Mouse (Mus musculus): Measurements from ENCODE around the gene Tbc1d22a. TPM values are rescaled to one million over a fixed set of nuclear protein-coding genes. Genes with fewer than 3 reads are reported as not detected.

Gene Tbc1d22a
- polyA plus RNA-seq, 1 experiment: 16.3 TPM

- no peak overlapping the region for H3K4me3 ChIP-seq (replicated peaks; ENCODE audit: control insufficient read depth, low read depth, low read length)
- TF ChIP-seq CTCF (IDR thresholded peaks at IDR 0.05; ENCODE audit: control insufficient read depth, insufficient read depth, low read length): no peak
- TF ChIP-seq POLR2A (IDR thresholded peaks at IDR 0.05; ENCODE audit: borderline replicate concordance, control insufficient read depth, low read depth, low read length): no peak
- 84% methylated on average over 5 of the region's 5 CpGs for WGBS
- peaks cover 7% of the 10 kb centered on the region; the same call in 1 of the 2 replicates for H3K4me1 ChIP-seq (ENCODE audit: control insufficient read depth, insufficient read depth, low read length)
- H3K27ac ChIP-seq (ENCODE audit: control insufficient read depth, insufficient read depth, low read depth, low read length, poor library complexity): no peak overlapping the region
Measured at GRCm38 (mm10) chr15:86256201-86256600, 41.9 kb downstream of the Tbc1d22a start.

- WGBS: 65% methylated on average over 4 of the region's 4 CpGs
- H3K4me1 ChIP-seq (ENCODE audit: control insufficient read depth, insufficient read depth, low read length): peaks cover 5% of the 10 kb centered on the region; the same call in 1 of the 2 replicates
- H3K27ac ChIP-seq (ENCODE audit: control insufficient read depth, insufficient read depth, low read depth, low read length, poor library complexity): no peak overlapping the region
- TF ChIP-seq CTCF (IDR thresholded peaks at IDR 0.05; ENCODE audit: control insufficient read depth, insufficient read depth, low read length) (no peak), POLR2A (IDR thresholded peaks at IDR 0.05; ENCODE audit: borderline replicate concordance, control insufficient read depth, low read depth, low read length) (no peak)
- H3K4me3 ChIP-seq (replicated peaks; ENCODE audit: control insufficient read depth, low read depth, low read length): no peak overlapping the region
Measured at GRCm38 (mm10) chr15:86256728-86257179, 42.5 kb downstream of the Tbc1d22a start.

DNA sequence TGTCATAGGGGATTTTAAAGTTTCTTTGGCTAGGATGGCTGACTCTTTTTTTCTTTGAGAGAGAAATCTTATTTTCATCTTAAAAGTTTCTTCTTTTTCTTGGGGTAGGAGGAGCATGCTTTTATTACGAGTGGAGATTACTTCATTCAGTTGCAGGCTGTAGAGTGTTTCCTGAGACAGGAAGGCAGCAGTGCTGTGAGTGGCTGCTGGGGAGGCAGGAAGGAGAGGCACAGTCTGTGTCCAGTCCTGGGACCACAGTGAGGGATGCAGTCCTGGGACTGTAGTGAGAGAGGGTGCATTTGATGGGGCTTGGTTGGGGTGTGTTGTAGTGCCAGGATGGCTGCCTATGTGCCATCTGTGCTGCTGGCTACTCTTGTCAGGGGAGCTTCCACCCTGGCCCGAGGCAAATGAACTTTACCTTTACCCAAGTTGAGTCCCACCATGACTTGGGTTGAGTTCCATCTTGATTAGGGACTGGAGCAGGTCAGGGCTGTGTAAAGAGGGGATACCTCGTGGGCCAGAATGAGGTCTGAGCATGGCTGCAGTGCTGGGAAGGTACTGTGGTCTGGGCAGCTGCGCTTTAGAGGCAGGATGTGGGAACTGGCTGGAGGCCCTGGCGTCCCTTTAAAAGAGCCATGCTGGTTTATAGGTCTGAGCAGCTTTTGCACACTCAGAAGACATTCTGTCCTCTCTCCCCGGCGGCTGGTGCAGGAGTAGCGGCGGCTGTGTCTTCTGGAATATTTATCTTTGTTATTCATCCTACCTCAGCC is 43.8 kb downstream of the Tbc1d22a start:
- Histone ChIP-seq H3K4me3 (replicated peaks; ENCODE audit: control insufficient read depth, low read depth, low read length) (no peak overlapping the region), H3K27ac (ENCODE audit: control insufficient read depth, insufficient read depth, low read depth, low read length, poor library complexity) (0 out of 2 replicates have a peak overlapping the region, but pooled peaks have one; percentile 2), H3K4me1 (ENCODE audit: control insufficient read depth, insufficient read depth, low read length) (peaks cover 4% of the 10 kb centered on the region; the same call in 1 of the 2 replicates)
- TF ChIP-seq POLR2A (IDR thresholded peaks at IDR 0.05; ENCODE audit: borderline replicate concordance, control insufficient read depth, low read depth, low read length) (no peak), CTCF (IDR thresholded peaks at IDR 0.05; ENCODE audit: control insufficient read depth, insufficient read depth, low read length) (no peak)
- 13% methylated on average over 9 of the region's 9 CpGs for WGBS

- H3K4me3 ChIP-seq (replicated peaks; ENCODE audit: control insufficient read depth, low read depth, low read length): no peak overlapping the region
- TF ChIP-seq CTCF (IDR thresholded peaks at IDR 0.05; ENCODE audit: control insufficient read depth, insufficient read depth, low read length): no peak
- no peak for TF ChIP-seq POLR2A (IDR thresholded peaks at IDR 0.05; ENCODE audit: borderline replicate concordance, control insufficient read depth, low read depth, low read length)
- peaks cover 4% of the 10 kb centered on the region; the same call in 1 of the 2 replicates for H3K4me1 ChIP-seq (ENCODE audit: control insufficient read depth, insufficient read depth, low read length)
- WGBS: 76% methylated on average over 4 of the region's 4 CpGs
- no peak overlapping the region for H3K27ac ChIP-seq (ENCODE audit: control insufficient read depth, insufficient read depth, low read depth, low read length, poor library complexity)
Measured at GRCm38 (mm10) chr15:86259233-86259632, 45.0 kb downstream of the Tbc1d22a start.

DNA sequence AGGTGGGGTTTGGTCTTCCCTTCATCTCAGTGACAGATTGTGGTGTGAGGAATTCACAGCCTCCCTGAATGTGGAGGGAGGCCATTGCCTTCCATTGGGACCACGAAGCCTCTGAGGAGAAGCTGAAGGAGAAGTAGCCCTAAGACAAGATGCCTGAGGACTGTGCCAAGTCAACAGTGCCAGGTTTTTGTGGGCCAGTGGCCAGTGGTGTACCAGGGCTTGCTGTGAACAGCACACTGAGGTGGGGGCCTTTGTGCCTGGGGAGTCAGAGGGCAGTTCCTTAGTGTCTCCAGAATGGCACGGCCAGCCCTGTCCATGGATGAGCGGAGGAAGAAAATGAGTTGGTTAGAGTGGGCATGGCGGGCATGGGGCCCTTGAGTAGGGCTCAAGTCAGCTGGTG is 45.9 kb downstream of the Tbc1d22a start:
- Histone ChIP-seq H3K27ac (ENCODE audit: control insufficient read depth, insufficient read depth, low read depth, low read length, poor library complexity) (no peak overlapping the region), H3K4me3 (replicated peaks; ENCODE audit: control insufficient read depth, low read depth, low read length) (no peak overlapping the region), H3K4me1 (ENCODE audit: control insufficient read depth, insufficient read depth, low read length) (peaks cover 4% of the 10 kb centered on the region; the same call in 1 of the 2 replicates)
- TF ChIP-seq POLR2A (IDR thresholded peaks at IDR 0.05; ENCODE audit: borderline replicate concordance, control insufficient read depth, low read depth, low read length) (no peak), CTCF (IDR thresholded peaks at IDR 0.05; ENCODE audit: control insufficient read depth, insufficient read depth, low read length) (no peak)
- 86% methylated on average over 4 of the region's 4 CpGs for WGBS

GRCm38 (mm10) chr15:86264389-86264788 is 50.1 kb downstream of the Tbc1d22a start:
- Histone ChIP-seq H3K27ac (ENCODE audit: control insufficient read depth, insufficient read depth, low read depth, low read length, poor library complexity) (no peak overlapping the region), H3K4me3 (replicated peaks; ENCODE audit: control insufficient read depth, low read depth, low read length) (no peak overlapping the region), H3K4me1 (ENCODE audit: control insufficient read depth, insufficient read depth, low read length) (peaks cover 4% of the 10 kb centered on the region)
- WGBS: 80% methylated on average over 3 of the region's 3 CpGs
- TF ChIP-seq POLR2A (IDR thresholded peaks at IDR 0.05; ENCODE audit: borderline replicate concordance, control insufficient read depth, low read depth, low read length): no peak
- TF ChIP-seq CTCF (IDR thresholded peaks at IDR 0.05; ENCODE audit: control insufficient read depth, insufficient read depth, low read length): no peak

- TF ChIP-seq POLR2A (IDR thresholded peaks at IDR 0.05; ENCODE audit: borderline replicate concordance, control insufficient read depth, low read depth, low read length) (no peak), CTCF (IDR thresholded peaks at IDR 0.05; ENCODE audit: control insufficient read depth, insufficient read depth, low read length) (no peak)
- Histone ChIP-seq H3K4me3 (replicated peaks; ENCODE audit: control insufficient read depth, low read depth, low read length) (no peak overlapping the region), H3K4me1 (ENCODE audit: control insufficient read depth, insufficient read depth, low read length) (peaks cover 4% of the 10 kb centered on the region), H3K27ac (ENCODE audit: control insufficient read depth, insufficient read depth, low read depth, low read length, poor library complexity) (no peak overlapping the region)
- WGBS: 77% methylated on average over 7 of the region's 7 CpGs
Measured at GRCm38 (mm10) chr15:86264803-86265202, 50.5 kb downstream of the Tbc1d22a start.

- WGBS: 53% methylated on average over 4 of the region's 4 CpGs
- TF ChIP-seq CTCF (IDR thresholded peaks at IDR 0.05; ENCODE audit: control insufficient read depth, insufficient read depth, low read length): no peak
- TF ChIP-seq POLR2A (IDR thresholded peaks at IDR 0.05; ENCODE audit: borderline replicate concordance, control insufficient read depth, low read depth, low read length): no peak
- H3K27ac ChIP-seq (ENCODE audit: control insufficient read depth, insufficient read depth, low read depth, low read length, poor library complexity): no peak overlapping the region
- H3K4me1 ChIP-seq (ENCODE audit: control insufficient read depth, insufficient read depth, low read length): peaks cover 4% of the 10 kb centered on the region
- H3K4me3 ChIP-seq (replicated peaks; ENCODE audit: control insufficient read depth, low read depth, low read length): no peak overlapping the region
Measured at GRCm38 (mm10) chr15:86266975-86267374, 52.7 kb downstream of the Tbc1d22a start.

All from bone marrow, adult 2 months (tissue).